Mouse (Mus musculus): Measurements from ENCODE around the gene Csn1s1. TPM values are rescaled to one million over a fixed set of nuclear protein-coding genes. Genes with fewer than 3 reads are reported as not detected.

The Csn1s1 gene
- polyA plus RNA-seq (2015; fragmentation: Nextera tagmentation; extraction: Ambion mirVana) = not detected in 2 replicates

- H3K27ac ChIP-seq = no peak within 1 kb of the TSS
- no peak within 1 kb of the TSS for H3K4me3 ChIP-seq
- H3K4me2 ChIP-seq = no peak within 1 kb of the TSS
- no peaks in the 10 kb centered on the region for H3K36me3 ChIP-seq
- H3K27me3 ChIP-seq = no peaks in the 10 kb centered on the region
- no peaks in the 10 kb centered on the region for H3K4me1 ChIP-seq
- no peak for ATAC-seq (ENCODE audit: insufficient number of reproducible peaks, insufficient read depth, low FRiP score, low TSS enrichment, low read depth)
- H3K9me3 ChIP-seq = no peaks in the 10 kb centered on the region
- H3K9ac ChIP-seq = no peak within 1 kb of the TSS
These were observed at the start of gene Csn1s1 for GRCm38 (mm10) chr5:87665908-87666307. Gene Csn1s1, plus strand, starts transcription at chr5:87666208.

- no peak for ATAC-seq (ENCODE audit: insufficient number of reproducible peaks, insufficient read depth, low FRiP score, low TSS enrichment, low read depth)
- Histone ChIP-seq H3K4me1 (no peaks in the 10 kb centered on the region), H3K4me3 (no peak overlapping the region), H3K27me3 (no peaks in the 10 kb centered on the region), H3K9me3 (no peaks in the 10 kb centered on the region), H3K36me3 (no peaks in the 10 kb centered on the region), H3K9ac (no peak overlapping the region), H3K27ac (no peak overlapping the region), H3K4me2 (no peak overlapping the region)
These were observed 43.3 kb upstream of the Csn1s1 start for GRCm38 (mm10) chr5:87622681-87623080.

GRCm38 (mm10) chr5:87642787-87643186 lies 23.2 kb upstream of the Csn1s1 start:
- H3K4me2 ChIP-seq = no peak overlapping the region
- no peaks in the 10 kb centered on the region for H3K36me3 ChIP-seq
- no peaks in the 10 kb centered on the region for H3K4me1 ChIP-seq
- no peak for ATAC-seq (ENCODE audit: insufficient number of reproducible peaks, insufficient read depth, low FRiP score, low TSS enrichment, low read depth)
- no peak overlapping the region for H3K4me3 ChIP-seq
- H3K27me3 ChIP-seq = no peaks in the 10 kb centered on the region
- no peaks in the 10 kb centered on the region for H3K9me3 ChIP-seq
- H3K27ac ChIP-seq = no peak overlapping the region
- no peak overlapping the region for H3K9ac ChIP-seq

- Histone ChIP-seq H3K4me3 (no peak within 1 kb of the TSS), H3K36me3 (no peaks in the 10 kb centered on the region), H3K27me3 (no peaks in the 10 kb centered on the region), H3K27ac (no peak within 1 kb of the TSS), H3K4me2 (no peak within 1 kb of the TSS), H3K9me3 (no peaks in the 10 kb centered on the region), H3K9ac (no peak within 1 kb of the TSS), H3K4me1 (no peaks in the 10 kb centered on the region)
- WGBS = 75% methylated on average over 3 of the region's 3 CpGs
- ATAC-seq (ENCODE audit: insufficient number of reproducible peaks, insufficient read depth, low FRiP score, low TSS enrichment, low read depth) = no peak
These were observed 33.5 kb downstream of the Csn1s1 start, which contains the start of gene Csn2 for GRCm38 (mm10) chr5:87699530-87699929. Gene Csn2, minus strand, starts transcription at chr5:87699630.

- Histone ChIP-seq H3K9ac (no peak overlapping the region), H3K4me3 (no peak overlapping the region), H3K27ac (no peak overlapping the region), H3K36me3 (no peaks in the 10 kb centered on the region), H3K4me1 (no peaks in the 10 kb centered on the region), H3K9me3 (no peaks in the 10 kb centered on the region), H3K4me2 (no peak overlapping the region), H3K27me3 (no peaks in the 10 kb centered on the region)
- 69% methylated on average over 1 of the region's 1 CpGs for WGBS
- no peak for ATAC-seq (ENCODE audit: insufficient number of reproducible peaks, insufficient read depth, low FRiP score, low TSS enrichment, low read depth)
These were observed 39.9 kb downstream of the Csn1s1 start for GRCm38 (mm10) chr5:87705891-87706290.

Other genes with a start within 250 kb of the Csn1s1 start
- not detected in 2 replicates for gene Ugt2b38, start 242.0 kb upstream of the Csn1s1 start, polyA plus RNA-seq (2015; fragmentation: Nextera tagmentation; extraction: Ambion mirVana)
- gene Ugt2a2, start 183.9 kb upstream of the Csn1s1 start, polyA plus RNA-seq (2015; fragmentation: Nextera tagmentation; extraction: Ambion mirVana) = 0.17 and 1.3 TPM in 2 replicates
- 0.18 TPM in 1 of 2 replicates, not detected in the other for gene Gm43638, start 179.4 kb upstream of the Csn1s1 start, polyA plus RNA-seq (2015; fragmentation: Nextera tagmentation; extraction: Ambion mirVana)
- 11.2 and 21.0 TPM in 2 replicates for gene Ugt2a1, start 175.3 kb upstream of the Csn1s1 start, polyA plus RNA-seq (2015; fragmentation: Nextera tagmentation; extraction: Ambion mirVana)
- gene Sult1b1, start 128.0 kb upstream of the Csn1s1 start, polyA plus RNA-seq (2015; fragmentation: Nextera tagmentation; extraction: Ambion mirVana) = 0.80 TPM in 1 of 2 replicates, not detected in the other
- 0.14 and 0.81 TPM in 2 replicates for gene Sult1d1, start 97.2 kb upstream of the Csn1s1 start, polyA plus RNA-seq (2015; fragmentation: Nextera tagmentation; extraction: Ambion mirVana)
- gene Sult1e1, start 74.6 kb upstream of the Csn1s1 start, polyA plus RNA-seq (2015; fragmentation: Nextera tagmentation; extraction: Ambion mirVana) = 7.2 and 15.2 TPM in 2 replicates
- not detected in 2 replicates for gene Csn2, start 33.4 kb downstream of the Csn1s1 start, polyA plus RNA-seq (2015; fragmentation: Nextera tagmentation; extraction: Ambion mirVana)
- not detected in 2 replicates for gene Csn1s2a, start 108.4 kb downstream of the Csn1s1 start, polyA plus RNA-seq (2015; fragmentation: Nextera tagmentation; extraction: Ambion mirVana)
- not detected in 2 replicates for gene Csn1s2b, start 141.9 kb downstream of the Csn1s1 start, polyA plus RNA-seq (2015; fragmentation: Nextera tagmentation; extraction: Ambion mirVana)
- not detected in 2 replicates for gene Prr27, start 159.5 kb downstream of the Csn1s1 start, polyA plus RNA-seq (2015; fragmentation: Nextera tagmentation; extraction: Ambion mirVana)
- gene Odam, start 218.8 kb downstream of the Csn1s1 start, polyA plus RNA-seq (2015; fragmentation: Nextera tagmentation; extraction: Ambion mirVana) = 0.51 and 2.2 TPM in 2 replicates